ENCODE assay signal across 8 mouse cellular contexts in the genomic region with DNA sequence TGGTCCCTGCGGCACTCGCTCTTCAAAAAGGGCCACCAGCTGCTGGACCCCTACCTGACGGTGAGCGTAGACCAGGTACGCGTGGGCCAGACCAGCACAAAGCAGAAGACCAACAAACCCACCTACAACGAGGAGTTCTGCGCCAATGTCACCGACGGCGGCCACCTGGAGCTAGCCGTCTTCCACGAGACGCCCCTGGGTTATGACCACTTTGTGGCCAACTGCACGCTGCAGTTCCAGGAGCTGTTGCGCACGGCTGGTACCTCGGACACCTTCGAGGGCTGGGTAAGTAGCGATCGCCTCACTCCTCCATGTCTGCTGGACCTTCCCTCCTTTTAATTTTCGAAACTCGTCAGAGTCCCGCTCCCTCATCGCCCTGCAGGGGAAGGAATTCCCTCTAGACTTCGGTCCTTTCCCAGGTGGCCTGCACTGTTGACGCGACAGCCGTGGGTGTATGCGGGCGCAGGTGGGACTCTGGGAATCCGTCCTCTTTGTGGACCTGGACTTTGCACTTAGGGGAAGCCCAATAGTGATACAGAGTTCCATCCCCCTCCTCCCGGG. TPM values are rescaled to one million over a fixed set of nuclear protein-coding genes. Genes with fewer than 3 reads are reported as not detected.
A peak's percentile ranks its signal among the peaks of the same experiment; 100 is the strongest.
DNase-seq lines count a peak whose midpoint lies in the region; ATAC-seq and TF ChIP-seq lines count a peak whose summit lies in the region.

No protein-coding gene starts in this region.

- under 1% methylated on average over 33 of the region's 33 CpGs for WGBS in heart, embryonic 16.5 days
- WGBS in limb, embryonic 14.5 days, result under 1% methylated on average over 33 of the region's 33 CpGs
- 1% methylated on average over 33 of the region's 33 CpGs for WGBS in neural tube, embryonic 14.5 days

- peak overlapping the region; percentile 90 for H3K27ac ChIP-seq in heart, embryonic 16.5 days (ENCODE audit: low read length)
- H3K27ac ChIP-seq in limb, embryonic 14.5 days (replicated peaks; ENCODE audit: low read depth, low read length), result no peak overlapping the region
- H3K27ac ChIP-seq in neural tube, embryonic 14.5 days (ENCODE audit: low read depth, low read length), result peak overlapping the region; percentile 35; the same call in 1 of the 2 replicates

- no peak for TF ChIP-seq POLR2A in limb, embryonic 14.5 days (IDR thresholded peaks at IDR 0.05; ENCODE audit: borderline replicate concordance, extremely low read depth, insufficient read depth, insufficient read length)

- H3K9me3 ChIP-seq in heart, embryonic 16.5 days (replicated peaks; ENCODE audit: control insufficient read depth, low read length), result no peaks in the 10 kb centered on the region
- H3K9me3 ChIP-seq in limb, embryonic 14.5 days (ENCODE audit: control insufficient read depth, low read length), result no peaks in the 10 kb centered on the region
- H3K9me3 ChIP-seq in neural tube, embryonic 14.5 days (ENCODE audit: control insufficient read depth, low read length), result no peaks in the 10 kb centered on the region

- no peaks in the 10 kb centered on the region for H3K36me3 ChIP-seq in heart, embryonic 16.5 days (ENCODE audit: control insufficient read depth, insufficient read depth)
- no peaks in the 10 kb centered on the region for H3K36me3 ChIP-seq in limb, embryonic 14.5 days (ENCODE audit: control insufficient read depth, insufficient read depth, low read length)
- H3K36me3 ChIP-seq in neural tube, embryonic 14.5 days (ENCODE audit: control insufficient read depth, insufficient read depth, low read length), result no peaks in the 10 kb centered on the region

- peak; percentile 34 for DNase-seq in kidney, adult 18-20 months
- no peak for DNase-seq in kidney, adult 9 months
- DNase-seq in R1 (ENCODE audit: low read depth, low spot score), result peak; percentile 19
- no peak for DNase-seq in limb, embryonic 14.5 days (ENCODE audit: low spot score)
- DNase-seq in cerebellum, postnatal 25 days, result no peak
- no peak for DNase-seq in left cerebral cortex, adult 9 months (ENCODE audit: low spot score in 2 of 2)

- H3K9ac ChIP-seq in heart, embryonic 16.5 days (ENCODE audit: low read length), result peak overlapping the region; percentile 93
- H3K9ac ChIP-seq in limb, embryonic 14.5 days (ENCODE audit: low read depth, low read length, severe bottlenecking), result peak overlapping the region; percentile 71
- peak overlapping the region; percentile 56 for H3K9ac ChIP-seq in neural tube, embryonic 14.5 days (replicated peaks; ENCODE audit: low read depth, low read length)

- H3K4me1 ChIP-seq in heart, embryonic 16.5 days (ENCODE audit: control insufficient read depth, insufficient read depth, low read length), result 0 out of 2 replicates have a peak, but pooled peaks cover 4% of the 10 kb centered on the region
- 0 out of 2 replicates have a peak, but pooled peaks cover 6% of the 10 kb centered on the region for H3K4me1 ChIP-seq in limb, embryonic 14.5 days (ENCODE audit: control insufficient read depth, insufficient read depth, low read length)
- H3K4me1 ChIP-seq in neural tube, embryonic 14.5 days (ENCODE audit: control insufficient read depth, insufficient read depth, low read length), result no peaks in the 10 kb centered on the region

- peak overlapping the region; percentile 87 for H3K4me3 ChIP-seq in heart, embryonic 16.5 days (ENCODE audit: low read length)
- H3K4me3 ChIP-seq in limb, embryonic 14.5 days (replicated peaks; ENCODE audit: low read length), result peak overlapping the region; percentile 76
- peak overlapping the region; percentile 60 for H3K4me3 ChIP-seq in neural tube, embryonic 14.5 days (ENCODE audit: low read depth, low read length)

- H3K27me3 ChIP-seq in heart, embryonic 16.5 days (ENCODE audit: control insufficient read depth, insufficient read depth, low read length), result peaks cover 8% of the 10 kb centered on the region
- peaks cover 20% of the 10 kb centered on the region; the same call in 1 of the 2 replicates for H3K27me3 ChIP-seq in limb, embryonic 14.5 days (ENCODE audit: control insufficient read depth, insufficient read depth, low read length)
- H3K27me3 ChIP-seq in neural tube, embryonic 14.5 days (ENCODE audit: control insufficient read depth, insufficient read depth, low read length), result peaks cover 17% of the 10 kb centered on the region; the same call in 1 of the 2 replicates

- ATAC-seq in heart, embryonic 16.5 days (replicated peaks; ENCODE audit: extremely low read depth, insufficient read depth, low FRiP score), result 0 out of 2 replicates have a peak, but pooled peaks have one; percentile 10
- ATAC-seq in limb, embryonic 14.5 days (ENCODE audit: low FRiP score, low read depth), result no peak
- peak; percentile 33; the same call in 1 of the 2 replicates for ATAC-seq in neural tube, embryonic 14.5 days (ENCODE audit: low read depth)

- peak overlapping the region; percentile 88 for H3K4me2 ChIP-seq in heart, embryonic 16.5 days (ENCODE audit: low read depth, low read length)
- peak overlapping the region; percentile 97 for H3K4me2 ChIP-seq in limb, embryonic 14.5 days (replicated peaks; ENCODE audit: low read depth, low read length, severe bottlenecking)
- H3K4me2 ChIP-seq in neural tube, embryonic 14.5 days (ENCODE audit: low read depth, low read length), result peak overlapping the region; percentile 95

RNA-seq across cellular contexts. Expression of gene Prkch, which starts 0.7 kb away (rescaled TPM):
- 12.4 and 15.2 TPM in 2 replicates for polyA plus RNA-seq in heart, embryonic 16.5 days (2015; fragmentation: Nextera tagmentation; extraction: Ambion mirVana)
- polyA plus RNA-seq in limb, embryonic 14.5 days (2012; rRNA removed), result 7.6 and 9.3 TPM in 2 replicates
- 17.2 and 17.9 TPM in 2 replicates for polyA plus RNA-seq in limb, embryonic 14.5 days (2014; fragmentation: Nextera tagmentation; extraction: Ambion mirVana)
- 8.0 and 10.9 TPM in 2 replicates for polyA plus RNA-seq in neural tube, embryonic 14.5 days (2014; fragmentation: Nextera tagmentation; extraction: Ambion mirVana)

RNA-seq across cellular contexts. Expression of gene Tmem30b, which starts 39.1 kb away (rescaled TPM):
- polyA plus RNA-seq in heart, embryonic 16.5 days (2015; fragmentation: Nextera tagmentation; extraction: Ambion mirVana), result 1.9 and 3.0 TPM in 2 replicates
- 13.8 and 19.8 TPM in 2 replicates for polyA plus RNA-seq in limb, embryonic 14.5 days (2012; rRNA removed)
- polyA plus RNA-seq in limb, embryonic 14.5 days (2014; fragmentation: Nextera tagmentation; extraction: Ambion mirVana), result 16.9 and 17.0 TPM in 2 replicates
- polyA plus RNA-seq in neural tube, embryonic 14.5 days (2014; fragmentation: Nextera tagmentation; extraction: Ambion mirVana), result 0.11 TPM in 1 of 2 replicates, not detected in the other

Comparison
In these comparisons a context has a peak if more than half of its experiments do, and no peak if none do; other contexts are left out.
1. DNase-seq: peak in kidney, adult 18-20 months (single experiment) and R1 (single experiment); none in kidney, adult 9 months (single experiment), limb, embryonic 14.5 days (single experiment), cerebellum, postnatal 25 days (0 of 2) and left cerebral cortex, adult 9 months (0 of 2).
2. Peak in every context shown above with its lines, with median percentiles within 50 percentile points of each other: H3K4me2 ChIP-seq, H3K4me3 ChIP-seq and H3K9ac ChIP-seq.